Mouse (Mus musculus) hindlimb bud, embryonic 11.5 days (tissue): Measurements from ENCODE around the gene Bad.

Source experiments
- DNase-seq: peaks from one replicate; pipeline ENCODE4 v3.0.0-alpha.2; 2012; ENCODE audit warnings: low read depth, low spot score; ENCODE audit errors: extremely low spot score

Bad gene

DNA sequence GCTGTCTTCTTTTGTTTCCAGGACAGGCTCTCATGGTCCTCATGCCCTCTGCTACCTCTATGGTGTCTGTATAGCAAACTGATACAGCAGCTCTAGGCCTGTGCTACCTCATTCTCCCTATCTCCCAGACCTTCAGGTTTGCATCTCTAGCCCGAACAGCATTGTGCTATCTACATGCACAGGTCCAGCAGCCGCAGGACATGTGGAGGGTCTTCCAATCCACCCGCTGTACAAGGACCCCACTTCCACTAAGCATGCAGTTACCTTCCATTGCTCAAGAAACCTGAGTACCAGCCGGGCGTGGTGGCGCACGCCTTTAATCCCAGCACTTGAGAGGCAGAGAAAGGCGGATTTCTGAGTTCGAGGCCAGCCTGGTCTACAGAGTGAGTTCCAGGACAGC, 27.1 kb upstream of the Bad start:
- no peak for DNase-seq

DNA sequence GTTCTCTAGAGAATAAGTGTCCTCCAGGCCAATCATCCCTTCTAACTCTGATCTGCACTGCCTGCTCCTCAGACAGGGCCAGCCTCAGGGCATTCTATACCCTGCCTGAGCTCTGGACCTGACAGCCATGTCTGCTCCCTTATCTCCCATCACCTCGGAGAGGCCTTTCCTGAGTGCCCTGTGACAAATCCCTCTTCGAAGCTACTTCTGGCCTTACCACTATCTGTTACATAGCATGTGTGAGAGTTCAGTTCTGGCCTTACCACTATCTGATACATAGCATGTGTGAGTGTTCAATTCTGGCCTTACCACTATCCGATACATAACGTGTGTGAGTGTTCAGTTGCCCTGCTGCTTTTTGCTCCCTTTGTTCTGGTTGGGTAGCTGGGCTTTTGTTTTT, 26.4 kb upstream of the Bad start:
- no peak for DNase-seq

GRCm38 (mm10) chr19:6916496-6916895, 25.2 kb upstream of the Bad start:
- DNase-seq: no peak

DNA sequence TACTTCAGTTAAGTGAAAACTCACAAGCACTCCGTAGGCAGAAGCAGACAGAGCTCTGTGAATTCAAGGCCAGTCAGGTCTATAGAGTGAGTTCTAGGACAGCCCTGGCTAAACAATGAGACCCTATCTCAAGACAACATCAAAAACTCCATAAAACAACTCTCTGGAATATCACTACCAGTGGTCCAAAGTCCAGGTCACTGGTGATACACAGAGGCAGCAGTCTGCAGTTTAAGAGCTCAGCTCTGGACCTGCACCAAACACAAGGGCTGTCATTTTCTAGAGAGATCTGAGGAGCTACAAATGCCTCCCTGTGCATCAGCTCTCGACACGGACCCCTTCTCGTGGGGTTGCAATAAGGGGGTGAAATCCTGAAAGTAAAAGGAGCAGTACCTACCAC, 23.3 kb upstream of the Bad start:
- no peak for DNase-seq

DNA sequence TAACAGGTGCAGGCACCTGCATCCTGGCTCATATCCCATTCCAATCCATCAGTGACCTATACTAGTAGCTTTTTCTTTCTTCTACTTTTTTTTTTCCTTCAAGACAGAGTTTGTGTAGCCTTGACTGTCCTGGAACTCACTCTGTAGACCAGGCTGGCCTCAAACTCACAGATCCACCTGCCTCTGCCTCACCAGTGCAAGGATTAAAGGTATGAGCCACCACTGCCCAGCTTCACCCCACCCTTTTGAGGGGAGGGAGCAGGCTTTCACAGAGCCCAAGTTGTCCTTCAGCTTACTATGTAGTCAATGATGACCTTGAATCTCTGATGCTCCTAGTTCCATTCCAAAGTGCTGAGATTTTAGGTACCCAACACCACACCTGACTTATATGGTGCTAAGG, 22.2 kb upstream of the Bad start:
- DNase-seq: no peak

- DNase-seq: no peak
These were observed 21.6 kb upstream of the Bad start for GRCm38 (mm10) chr19:6919876-6920740.

DNA sequence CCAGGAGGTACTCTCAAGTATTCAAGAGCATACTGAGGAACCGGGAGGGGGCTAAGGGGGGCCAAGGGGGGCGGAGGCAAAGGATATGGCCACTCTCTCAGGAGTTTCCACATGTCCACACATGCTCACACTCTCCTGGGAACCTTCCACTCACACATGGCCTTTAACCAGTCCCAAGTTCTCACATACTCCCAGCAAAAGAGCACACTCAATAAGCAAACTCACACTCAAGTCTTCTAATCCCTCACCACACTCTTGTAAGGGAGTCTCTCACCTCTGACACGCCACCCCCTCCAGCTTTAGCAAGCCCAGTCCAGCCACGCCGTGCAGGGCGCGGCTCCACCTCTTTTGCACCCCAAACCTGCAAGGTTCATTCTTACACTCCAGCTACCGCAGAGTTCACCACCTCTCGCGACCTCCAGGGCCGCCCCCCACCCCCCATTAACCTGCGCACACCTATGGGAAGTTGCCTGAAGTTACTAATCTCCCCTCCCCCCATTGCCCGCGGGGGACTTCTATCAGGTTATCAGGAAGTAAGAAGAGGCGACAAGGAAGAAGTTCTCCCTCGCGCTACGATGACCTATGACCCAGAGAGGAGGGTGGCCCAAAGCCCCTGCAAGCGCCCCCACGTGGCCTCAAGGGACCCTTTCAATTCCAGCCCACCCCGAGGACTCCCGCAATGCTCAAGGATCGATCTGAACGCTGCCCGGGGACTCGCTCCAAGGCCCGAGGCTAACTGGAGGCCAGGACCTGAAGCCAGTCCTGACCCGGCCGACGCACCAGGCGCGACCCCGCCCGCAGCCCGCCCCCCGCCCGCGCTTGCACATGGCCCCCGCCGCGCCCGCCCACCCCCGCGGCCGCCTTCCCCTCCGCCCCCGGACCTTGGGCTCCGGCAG, 20.7 kb upstream of the Bad start:
- DNase-seq: no peak

DNA sequence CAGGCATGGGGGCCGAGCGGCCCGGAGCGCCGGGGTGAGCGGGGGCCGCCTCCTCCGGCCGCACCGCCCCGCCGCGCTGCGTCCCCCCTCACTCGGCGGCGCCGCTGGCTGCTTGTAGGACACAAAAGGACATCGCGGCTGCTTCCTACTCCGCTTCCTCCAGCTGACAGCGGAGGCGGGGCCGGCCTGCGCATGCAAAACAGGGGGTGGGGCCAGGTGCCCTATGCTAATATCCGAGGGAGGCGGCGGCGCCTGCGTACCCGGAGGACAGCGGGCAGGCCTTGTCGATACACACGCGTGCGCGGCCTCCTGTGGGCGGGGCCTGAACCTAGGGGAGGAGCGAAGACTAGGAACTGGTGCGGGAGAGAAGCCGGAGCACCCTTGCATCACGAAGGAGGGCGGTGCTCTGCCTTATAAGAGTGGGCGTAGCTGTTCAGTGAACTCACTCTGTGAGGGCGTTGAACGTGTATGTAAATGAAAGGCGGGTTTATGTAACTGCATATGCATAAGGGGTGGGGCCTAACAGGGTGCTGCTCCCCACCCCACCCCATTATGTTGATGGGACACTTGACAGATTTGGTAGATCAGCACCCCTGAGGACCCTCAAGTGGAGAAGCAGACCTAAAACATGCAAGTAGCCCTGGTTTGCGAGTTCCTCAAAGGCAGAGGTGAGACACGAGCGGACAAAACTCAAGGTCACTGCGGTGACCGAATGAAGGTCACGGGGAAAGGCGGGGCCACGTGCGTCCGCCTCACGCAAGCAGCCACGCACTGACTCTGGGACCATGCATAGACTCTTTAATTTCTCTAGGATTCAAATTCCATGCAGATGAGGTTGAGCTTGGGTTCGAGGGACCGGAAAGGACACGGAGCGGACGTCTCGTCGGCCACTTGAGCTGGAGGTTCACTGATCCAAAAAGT, 19.8 kb upstream of the Bad start, which contains the start of gene Esrra:
Esrra (minus strand) TSS at position 167 of the 921 bp plus-strand sequence.
- peak; percentile 91 for DNase-seq

GRCm38 (mm10) chr19:6922901-6923735, 18.5 kb upstream of the Bad start:
- no peak for DNase-seq

DNA sequence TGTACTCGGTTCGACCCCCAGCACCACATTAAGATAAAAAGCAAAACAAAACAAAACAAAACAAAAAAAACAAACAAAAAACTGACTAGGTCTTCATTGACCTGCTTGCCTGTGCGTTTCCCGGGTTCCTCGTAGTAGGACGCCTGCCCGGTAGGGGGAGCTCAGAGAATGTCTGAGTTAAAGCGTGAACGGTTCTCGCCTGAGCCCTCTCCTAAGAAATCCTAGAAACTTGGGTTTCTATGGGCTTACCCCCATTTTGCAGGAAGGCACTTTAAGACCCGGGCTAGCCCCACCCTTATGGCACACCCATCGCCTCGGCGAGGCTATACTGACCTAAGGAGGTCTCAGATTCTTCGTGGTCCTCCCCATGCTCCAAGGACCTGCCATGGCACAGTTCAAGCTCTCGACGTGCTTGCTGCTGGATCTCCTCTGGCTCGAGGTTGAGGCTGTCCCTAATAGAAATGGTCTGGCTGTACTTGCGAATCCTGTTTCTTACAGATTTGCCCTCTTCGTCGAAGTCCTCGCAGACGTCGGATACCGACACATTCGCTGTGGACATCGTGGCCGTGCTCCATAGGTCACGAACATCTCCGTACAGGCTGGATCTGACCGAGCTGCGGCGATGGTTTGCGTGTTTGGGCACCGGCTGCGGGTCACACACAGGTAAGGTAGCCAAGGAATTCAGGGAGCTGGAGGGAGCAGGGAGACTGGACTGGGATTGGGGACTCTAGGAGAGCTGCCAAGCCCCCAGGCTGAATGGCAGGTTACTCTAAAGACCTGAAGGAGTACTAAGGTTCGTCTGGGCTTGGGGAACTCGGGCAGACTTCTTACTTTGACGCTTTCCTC, 17.0 kb upstream of the Bad start:
- no peak for DNase-seq

DNA sequence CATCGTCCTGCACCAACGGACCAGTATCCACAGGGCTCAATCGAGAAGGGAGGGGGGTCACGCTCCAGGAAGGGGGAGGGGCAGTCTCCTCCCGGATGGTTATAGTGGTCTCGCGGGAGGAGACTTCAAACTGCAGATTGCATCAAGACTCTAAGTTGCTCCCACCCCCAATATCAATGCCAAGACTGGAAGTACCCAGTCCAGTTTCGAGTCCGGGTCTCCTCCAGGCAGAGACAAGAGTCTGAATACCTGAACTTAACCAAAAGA, 16.4 kb upstream of the Bad start, which contains the start of gene Catsperz:
Catsperz (minus strand) TSS at position 74 of the 267 bp plus-strand sequence.
- DNase-seq: no peak

GRCm38 (mm10) chr19:6925611-6926329, 15.9 kb upstream of the Bad start:
- no peak for DNase-seq

DNA sequence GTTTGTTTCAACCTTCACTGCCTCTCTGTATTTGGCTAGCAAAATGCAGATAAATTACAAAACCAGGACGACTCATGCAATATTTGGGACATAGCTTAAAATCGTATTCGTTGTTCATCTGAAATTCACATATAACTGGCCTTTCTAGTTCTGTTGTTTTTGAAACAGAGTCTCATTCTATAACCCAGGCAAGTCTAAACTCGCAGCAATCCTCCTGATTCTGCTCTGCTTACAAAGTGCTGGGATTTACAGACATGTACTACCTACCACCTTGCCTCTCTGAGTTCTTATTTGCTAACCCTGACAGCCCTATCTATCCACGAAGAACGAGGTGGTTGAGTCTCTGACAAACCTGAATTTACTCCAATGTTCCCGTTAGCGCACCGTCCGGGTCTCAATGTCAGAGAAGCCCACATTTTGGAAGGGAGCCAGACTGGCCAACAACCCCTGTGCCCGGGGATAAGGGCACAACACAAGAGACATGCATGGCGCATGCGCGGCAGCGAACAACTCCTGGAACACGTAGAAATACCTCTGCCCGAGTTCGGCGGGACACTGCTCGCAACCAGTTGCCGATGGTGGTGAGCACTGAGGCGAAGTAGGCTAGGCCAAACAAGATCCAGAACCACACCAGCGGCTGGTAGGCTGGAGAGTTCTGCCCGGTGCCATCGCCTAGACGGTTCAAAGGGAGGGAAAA, 15.0 kb upstream of the Bad start:
- DNase-seq: no peak

DNA sequence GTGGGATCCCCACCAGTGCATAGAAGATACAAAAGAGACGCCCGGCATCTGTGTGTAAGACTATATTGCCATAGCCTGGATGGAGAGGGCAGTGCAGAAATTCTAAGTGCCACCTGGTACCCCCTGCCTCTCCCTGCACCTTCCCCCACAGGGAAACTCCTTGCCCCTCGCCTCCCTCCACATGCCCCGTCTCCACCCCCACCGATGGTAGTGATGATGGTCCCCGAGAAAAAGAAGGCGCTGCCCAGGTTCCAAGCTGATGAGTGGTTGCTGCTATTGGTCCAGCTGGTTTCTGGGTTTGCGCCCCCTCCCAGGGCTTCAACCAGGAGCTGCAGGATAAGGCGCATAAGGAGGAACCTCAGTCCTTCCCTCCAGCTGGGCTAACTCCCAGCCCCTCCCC, 13.6 kb upstream of the Bad start:
- no peak for DNase-seq

DNA sequence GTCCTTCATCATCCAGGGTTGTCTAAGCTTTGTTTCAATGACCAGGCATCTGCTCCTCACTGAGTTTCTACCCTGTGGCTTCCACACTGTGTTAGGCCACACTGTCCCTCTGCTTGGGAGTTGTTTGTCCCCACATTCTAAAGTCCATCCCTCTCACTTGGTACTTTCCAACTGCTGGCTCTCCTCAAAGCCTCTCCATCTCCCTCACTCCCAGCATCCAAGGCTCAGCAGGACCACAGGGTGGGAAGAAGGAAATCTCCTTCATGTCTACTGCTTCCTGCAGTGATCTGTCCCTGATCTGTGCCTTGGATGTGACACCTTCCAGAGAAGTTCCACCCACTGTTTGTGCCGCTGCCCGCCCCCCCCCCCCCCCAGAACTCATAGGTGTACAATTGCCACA, 10.7 kb upstream of the Bad start:
- no peak for DNase-seq

- DNase-seq: no peak
These were observed 9.6 kb upstream of the Bad start for GRCm38 (mm10) chr19:6932018-6932417.

- no peak for DNase-seq
These were observed 8.6 kb upstream of the Bad start for GRCm38 (mm10) chr19:6933102-6933435.
